Mouse (Mus musculus): ENCODE results near the gene Exosc8. TPM values are rescaled to one million over a fixed set of nuclear protein-coding genes. Genes with fewer than 3 reads are reported as not detected.
"Not testable (repeated sequence)": the region's sequence is repeated elsewhere in the genome, so short reads cannot be mapped to it uniquely, and the experiment has no call there.

The Exosc8 gene
- polyA plus RNA-seq (2016; fragmentation: Nextera tagmentation; extraction: Ambion mirVana): 158 and 163 TPM in 2 replicates

DNA sequence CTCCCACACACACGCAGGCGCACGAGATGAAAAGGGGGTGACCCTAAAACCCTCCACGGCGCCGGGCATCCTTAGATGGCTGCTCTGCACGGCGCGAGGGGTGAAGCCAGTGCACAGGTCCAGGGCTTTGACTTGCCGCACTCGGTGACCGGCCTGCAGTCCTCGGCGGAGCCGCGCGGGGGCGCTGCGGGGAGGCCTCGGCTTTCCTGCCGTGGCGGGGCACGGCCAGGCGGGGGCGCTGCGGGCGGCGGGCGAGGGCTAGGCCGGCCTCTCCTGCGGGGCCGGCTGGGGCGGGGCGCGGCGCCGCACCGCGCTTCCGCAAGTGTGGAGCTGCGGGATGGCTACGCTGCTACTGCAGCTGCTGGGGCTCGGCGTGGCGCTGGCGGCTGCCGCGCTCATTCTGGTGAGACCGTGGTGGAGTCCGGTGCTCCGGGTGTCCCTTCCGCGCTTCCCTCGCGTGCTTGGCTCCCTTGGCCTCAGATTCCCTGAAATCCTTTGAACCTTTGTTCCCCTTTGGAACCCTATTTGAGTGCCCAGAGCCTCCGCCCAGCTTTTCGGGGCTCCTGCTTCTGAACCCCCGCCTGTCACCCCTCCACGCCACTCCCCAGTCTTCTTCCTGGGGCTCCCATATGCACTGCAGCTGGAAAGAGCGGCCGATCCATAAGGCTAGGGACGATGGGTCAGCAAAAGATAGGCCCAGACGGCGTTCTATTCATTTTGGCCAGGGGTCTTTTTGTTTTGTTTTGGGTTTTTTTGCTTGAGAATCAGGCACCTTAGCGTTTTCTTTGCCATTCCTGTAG is at the start of gene Exosc8, which contains the start of gene Alg5:
Gene Exosc8 (minus strand): TSS at position 147 of the 800 bp plus-strand sequence.
Gene Alg5 (plus strand): TSS at position 293 of the 800 bp plus-strand sequence.
- Histone ChIP-seq H3K36me3 (peaks cover 54% of the 10 kb centered on the region), H3K4me3 (replicated peaks) (peak within 1 kb of the TSS; percentile 91), H3K9ac (replicated peaks) (peak within 1 kb of the TSS; percentile 91), H3K4me2 (peak within 1 kb of the TSS; percentile 80), H3K9me3 (no peaks in the 10 kb centered on the region), H3K4me1 (replicated peaks) (peaks cover 16% of the 10 kb centered on the region), H3K27ac (peak within 1 kb of the TSS; percentile 98), H3K27me3 (no peaks in the 10 kb centered on the region)
- WGBS: under 1% methylated on average over 64 of the region's 65 CpGs
- peak; percentile 92 for ATAC-seq (ENCODE audit: insufficient number of reproducible peaks, insufficient read depth, low FRiP score, low TSS enrichment, low read depth)

DNA sequence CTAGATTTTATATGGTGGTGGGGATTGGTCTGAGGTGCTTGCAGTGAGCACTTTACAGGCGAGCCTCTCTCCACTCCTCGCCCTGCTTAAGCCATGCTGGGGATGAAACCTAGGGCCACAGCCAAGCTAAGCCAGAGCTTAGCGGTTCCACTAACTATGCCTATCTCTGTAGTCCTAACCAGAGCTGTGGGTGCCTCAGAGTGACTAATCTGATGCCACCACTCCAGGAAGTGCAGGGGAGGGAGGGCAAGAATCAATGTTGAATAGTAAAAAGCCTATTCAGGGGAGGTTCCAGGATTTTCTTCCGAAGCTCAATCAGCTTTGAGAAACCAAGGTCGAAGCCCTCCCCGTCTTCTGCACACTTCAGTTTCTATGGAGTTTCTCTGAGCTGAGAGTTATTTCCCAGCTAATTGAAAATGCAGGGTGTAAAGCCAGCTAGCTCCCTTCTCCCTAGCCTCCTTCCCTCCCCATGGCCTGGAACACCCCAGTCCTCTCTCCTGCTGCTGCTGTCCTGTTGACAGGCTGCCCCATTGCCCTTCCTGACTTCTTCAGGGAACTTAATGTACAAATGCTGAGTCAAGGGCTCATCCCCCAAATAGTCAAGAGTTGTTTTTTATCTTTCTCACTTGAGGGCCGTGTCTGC is 40.9 kb upstream of the Exosc8 start:
- ATAC-seq (ENCODE audit: insufficient number of reproducible peaks, insufficient read depth, low FRiP score, low TSS enrichment, low read depth): no peak
- H3K27me3 ChIP-seq: no peaks in the 10 kb centered on the region; the same call in 1 of the 2 replicates
- WGBS: 72% methylated on average over 7 of the region's 7 CpGs

DNA sequence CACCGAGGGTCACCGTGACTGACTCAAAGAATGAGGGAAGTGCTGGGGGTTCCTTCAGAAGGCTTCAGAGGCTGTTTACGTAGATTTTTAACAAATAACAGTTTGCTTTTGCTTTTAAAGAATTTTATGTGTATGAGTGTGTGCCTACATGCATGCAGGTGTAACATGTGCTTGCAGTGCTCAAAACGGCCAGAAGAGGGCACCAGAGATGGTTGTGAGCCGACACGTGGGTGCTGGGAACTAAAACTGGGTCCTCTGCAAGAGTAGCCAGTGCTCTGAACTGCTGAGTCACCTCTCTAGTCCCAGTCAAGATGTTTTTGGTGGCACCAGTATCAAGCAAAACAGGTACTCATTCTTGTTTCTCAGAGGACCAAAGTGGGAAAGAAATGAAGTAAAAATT is 38.4 kb upstream of the Exosc8 start:
- no peak for ATAC-seq (ENCODE audit: insufficient number of reproducible peaks, insufficient read depth, low FRiP score, low TSS enrichment, low read depth)
- no peak overlapping the region for H3K4me2 ChIP-seq

More for the DNA sequence above, 40.9 kb upstream of the Exosc8 start:
- Histone ChIP-seq H3K9ac (replicated peaks) (no peak overlapping the region), H3K27ac (no peak overlapping the region), H3K9me3 (peaks cover 5% of the 10 kb centered on the region; the same call in 1 of the 2 replicates), H3K4me1 (replicated peaks) (no peaks in the 10 kb centered on the region), H3K36me3 (no peaks in the 10 kb centered on the region), H3K4me3 (replicated peaks) (no peak overlapping the region), H3K4me2 (no peak overlapping the region)

DNA sequence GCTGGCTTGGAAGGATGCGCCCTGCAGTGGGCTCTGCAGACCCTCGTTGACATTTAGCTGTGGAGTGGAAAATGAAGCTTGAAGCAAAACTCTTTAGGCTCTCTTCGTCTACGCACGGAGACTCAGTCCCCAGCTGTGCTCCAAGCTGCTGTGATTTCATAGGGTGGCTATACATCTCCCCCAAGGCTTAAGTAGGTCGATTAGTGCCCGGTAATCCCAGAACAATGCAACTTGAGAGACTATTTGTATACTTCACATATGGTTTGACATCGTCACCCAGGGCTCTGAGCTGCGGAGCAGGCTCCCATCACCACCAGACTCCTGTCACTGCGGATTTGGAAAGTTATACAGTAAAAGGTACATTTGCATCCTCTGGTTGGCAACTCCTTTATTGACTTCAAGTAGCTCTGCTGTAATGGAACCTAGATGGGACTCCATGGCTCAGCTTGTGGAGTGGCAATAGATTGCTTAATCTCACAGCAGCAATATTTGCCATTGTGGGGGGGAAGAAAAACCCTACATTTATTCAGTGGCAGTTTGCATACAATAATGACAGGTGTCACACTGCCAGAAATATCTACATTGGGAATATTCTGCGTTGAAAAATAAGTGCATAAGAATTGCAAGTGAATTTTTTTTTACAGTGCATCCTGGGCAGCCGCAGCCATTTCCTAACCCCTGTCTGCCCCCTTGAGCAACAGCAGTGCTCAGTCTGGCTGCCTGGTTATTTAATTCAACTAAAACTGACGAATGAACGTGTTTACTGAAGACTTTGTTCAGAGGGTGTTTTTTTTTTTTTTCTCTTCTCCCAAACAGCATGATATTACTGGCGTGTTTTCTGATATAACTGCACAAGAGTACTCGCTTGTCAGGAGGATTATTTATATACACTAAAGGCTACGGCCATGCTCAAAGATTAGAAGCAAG is 34.4 kb upstream of the Exosc8 start:
- H3K9ac ChIP-seq (replicated peaks): no peak overlapping the region
- no peaks in the 10 kb centered on the region; the same call in 1 of the 2 replicates for H3K27me3 ChIP-seq
- no peak overlapping the region for H3K27ac ChIP-seq
- H3K36me3 ChIP-seq: no peaks in the 10 kb centered on the region
- no peak overlapping the region for H3K4me2 ChIP-seq
- ATAC-seq (ENCODE audit: insufficient number of reproducible peaks, insufficient read depth, low FRiP score, low TSS enrichment, low read depth): no peak
- WGBS: 81% methylated on average over 17 of the region's 17 CpGs
- no peaks in the 10 kb centered on the region for H3K4me1 ChIP-seq (replicated peaks)
- peaks cover 5% of the 10 kb centered on the region; the same call in 1 of the 2 replicates for H3K9me3 ChIP-seq
- no peak overlapping the region for H3K4me3 ChIP-seq (replicated peaks)

More for the DNA sequence above, 38.4 kb upstream of the Exosc8 start:
- no peaks in the 10 kb centered on the region for H3K36me3 ChIP-seq
- no peaks in the 10 kb centered on the region for H3K4me1 ChIP-seq (replicated peaks)
- H3K27ac ChIP-seq: no peak overlapping the region
- no peaks in the 10 kb centered on the region; the same call in 1 of the 2 replicates for H3K27me3 ChIP-seq
- H3K9ac ChIP-seq (replicated peaks): no peak overlapping the region
- WGBS: 83% methylated on average over 6 of the region's 6 CpGs
- no peak overlapping the region for H3K4me3 ChIP-seq (replicated peaks)
- peaks cover 5% of the 10 kb centered on the region; the same call in 1 of the 2 replicates for H3K9me3 ChIP-seq

DNA sequence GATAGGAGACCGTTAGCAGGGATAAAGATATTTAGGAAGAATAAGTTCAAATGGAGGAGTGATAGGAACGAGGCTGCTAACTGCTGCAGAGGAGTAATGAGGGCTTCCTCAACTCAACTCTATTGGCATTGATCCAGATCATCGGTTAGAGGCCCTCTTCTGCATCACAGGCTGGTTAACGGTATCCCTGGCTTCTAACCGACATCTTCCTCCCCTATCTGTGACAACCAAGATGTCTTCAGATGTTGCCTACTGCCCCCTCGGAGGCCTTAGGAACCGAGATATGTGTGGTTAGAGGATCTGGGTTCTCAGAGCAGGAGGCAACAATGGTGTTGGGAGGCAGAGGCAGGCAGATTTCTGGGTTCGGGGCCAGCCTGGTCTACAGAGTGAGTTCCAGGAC is 33.4 kb upstream of the Exosc8 start:
- H3K4me2 ChIP-seq: no peak overlapping the region
- no peak overlapping the region for H3K9ac ChIP-seq (replicated peaks)
- H3K4me3 ChIP-seq (replicated peaks): no peak overlapping the region
- 0 out of 2 replicates have a peak, but pooled peaks cover 6% of the 10 kb centered on the region for H3K4me1 ChIP-seq (replicated peaks)
- H3K27me3 ChIP-seq: no peaks in the 10 kb centered on the region; the same call in 1 of the 2 replicates
- ATAC-seq (ENCODE audit: insufficient number of reproducible peaks, insufficient read depth, low FRiP score, low TSS enrichment, low read depth): no peak
- no peak overlapping the region for H3K27ac ChIP-seq
- H3K36me3 ChIP-seq: no peaks in the 10 kb centered on the region
- peaks cover 3% of the 10 kb centered on the region; the same call in 1 of the 2 replicates for H3K9me3 ChIP-seq
- 88% methylated on average over 8 of the region's 8 CpGs for WGBS

DNA sequence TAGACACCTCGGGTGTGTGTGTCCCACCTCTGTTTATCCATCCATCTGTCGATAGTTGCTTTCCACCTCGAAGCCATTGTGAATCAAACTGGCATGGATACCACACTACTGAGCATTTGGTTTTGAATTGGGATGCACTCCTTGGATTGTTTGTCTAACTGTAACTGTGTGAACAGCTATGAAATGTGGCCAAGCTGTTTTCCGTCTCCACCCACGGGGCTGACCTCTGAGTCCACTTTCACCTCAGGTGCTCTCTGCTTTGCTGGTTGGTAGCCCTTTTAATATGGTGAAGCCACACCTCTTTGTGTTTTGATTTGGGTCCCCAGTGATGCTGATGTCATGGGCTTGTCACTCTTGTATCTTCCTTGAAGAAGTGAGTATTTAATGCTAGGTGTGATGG is 31.6 kb upstream of the Exosc8 start:
- Histone ChIP-seq H3K4me2 (no peak overlapping the region), H3K4me3 (replicated peaks) (no peak overlapping the region), H3K36me3 (no peaks in the 10 kb centered on the region), H3K9me3 (no peaks in the 10 kb centered on the region), H3K27ac (no peak overlapping the region), H3K27me3 (no peaks in the 10 kb centered on the region), H3K9ac (replicated peaks) (no peak overlapping the region), H3K4me1 (replicated peaks) (0 out of 2 replicates have a peak, but pooled peaks cover 6% of the 10 kb centered on the region)
- ATAC-seq (ENCODE audit: insufficient number of reproducible peaks, insufficient read depth, low FRiP score, low TSS enrichment, low read depth): no peak
- 86% methylated on average over 5 of the region's 5 CpGs for WGBS

DNA sequence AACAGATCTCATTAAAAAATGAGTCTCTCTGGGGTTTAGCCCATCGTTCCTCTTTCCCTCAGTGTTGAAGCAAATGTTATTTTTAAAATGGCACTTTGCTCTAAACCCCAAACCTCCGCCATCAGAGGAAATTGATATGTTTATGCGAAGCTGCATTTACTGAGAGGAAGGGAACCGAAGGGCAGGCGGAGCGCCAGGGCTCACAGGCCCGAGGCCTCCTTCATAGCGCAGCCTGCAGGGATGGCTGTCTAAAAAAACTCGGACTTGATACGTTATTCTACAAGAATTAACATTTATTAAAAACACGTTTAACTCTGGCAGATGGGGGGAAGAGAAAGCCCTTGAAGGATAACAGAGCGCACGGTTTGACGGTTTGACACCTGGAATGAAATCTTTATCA is 30.8 kb upstream of the Exosc8 start:
- no peak for ATAC-seq (ENCODE audit: insufficient number of reproducible peaks, insufficient read depth, low FRiP score, low TSS enrichment, low read depth)
- 84% methylated on average over 14 of the region's 14 CpGs for WGBS

DNA sequence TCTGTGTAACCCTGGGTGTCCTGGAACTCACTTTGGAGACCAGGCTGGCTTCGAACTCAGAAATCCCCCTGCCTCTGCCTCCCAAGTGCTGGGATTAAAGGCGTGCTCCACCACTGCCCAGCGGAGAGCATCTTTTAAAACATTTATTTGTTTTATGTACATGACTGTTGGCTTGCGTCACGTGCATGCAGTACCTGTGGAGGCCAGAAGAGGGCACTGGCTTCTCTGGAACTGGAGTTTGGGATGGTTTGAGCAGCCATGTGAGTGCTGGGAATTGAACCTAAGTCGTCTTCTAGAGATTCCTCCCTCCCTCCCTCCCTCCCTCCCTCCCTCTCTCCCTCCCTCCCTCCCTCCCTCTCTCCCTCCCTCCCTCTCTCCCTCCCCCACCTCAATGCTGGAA is 30.3 kb upstream of the Exosc8 start:
- not testable (repeated sequence) for H3K36me3 ChIP-seq; H3K4me3 ChIP-seq (replicated peaks); H3K27me3 ChIP-seq; H3K9me3 ChIP-seq; H3K4me1 ChIP-seq (replicated peaks); H3K9ac ChIP-seq (replicated peaks); H3K27ac ChIP-seq; ATAC-seq (ENCODE audit: insufficient number of reproducible peaks, insufficient read depth, low FRiP score, low TSS enrichment, low read depth); H3K4me2 ChIP-seq
- 87% methylated on average over 6 of the region's 6 CpGs for WGBS

More for the DNA sequence above, 30.8 kb upstream of the Exosc8 start:
- Histone ChIP-seq H3K4me1 (replicated peaks) (0 out of 2 replicates have a peak, but pooled peaks cover 6% of the 10 kb centered on the region), H3K4me3 (replicated peaks) (no peak overlapping the region), H3K4me2 (no peak overlapping the region), H3K27me3 (no peaks in the 10 kb centered on the region), H3K9ac (replicated peaks) (no peak overlapping the region), H3K36me3 (no peaks in the 10 kb centered on the region), H3K9me3 (no peaks in the 10 kb centered on the region), H3K27ac (no peak overlapping the region)

DNA sequence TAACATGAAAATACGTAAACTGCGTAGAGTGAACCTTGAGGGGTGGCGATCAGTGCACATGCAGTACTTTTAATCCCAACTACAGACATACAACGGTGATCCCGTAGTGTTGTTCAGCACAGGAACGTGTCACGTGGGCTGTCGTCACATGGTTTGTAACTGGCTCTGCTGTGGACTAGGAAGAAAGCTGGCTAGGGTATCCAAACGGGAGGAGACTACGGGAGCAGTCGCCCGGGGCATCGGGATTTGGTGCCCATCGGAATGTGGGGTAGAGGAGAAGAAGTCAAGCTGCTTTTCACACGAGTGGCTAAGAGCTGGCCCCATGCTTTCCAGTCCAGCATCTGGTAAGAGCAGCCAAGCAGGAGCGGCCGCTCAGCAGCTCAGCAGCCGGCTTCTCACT is 29.2 kb upstream of the Exosc8 start:
- peak overlapping the region; percentile 19; the same call in 1 of the 2 replicates for H3K4me3 ChIP-seq (replicated peaks)
- H3K9me3 ChIP-seq: no peaks in the 10 kb centered on the region
- no peaks in the 10 kb centered on the region for H3K36me3 ChIP-seq
- no peaks in the 10 kb centered on the region for H3K27me3 ChIP-seq
- no peak for ATAC-seq (ENCODE audit: insufficient number of reproducible peaks, insufficient read depth, low FRiP score, low TSS enrichment, low read depth)
- no peak overlapping the region for H3K27ac ChIP-seq
- H3K4me2 ChIP-seq: peak overlapping the region; percentile 33
- H3K9ac ChIP-seq (replicated peaks): no peak overlapping the region
- 0 out of 2 replicates have a peak, but pooled peaks cover 6% of the 10 kb centered on the region for H3K4me1 ChIP-seq (replicated peaks)
- 74% methylated on average over 18 of the region's 18 CpGs for WGBS

DNA sequence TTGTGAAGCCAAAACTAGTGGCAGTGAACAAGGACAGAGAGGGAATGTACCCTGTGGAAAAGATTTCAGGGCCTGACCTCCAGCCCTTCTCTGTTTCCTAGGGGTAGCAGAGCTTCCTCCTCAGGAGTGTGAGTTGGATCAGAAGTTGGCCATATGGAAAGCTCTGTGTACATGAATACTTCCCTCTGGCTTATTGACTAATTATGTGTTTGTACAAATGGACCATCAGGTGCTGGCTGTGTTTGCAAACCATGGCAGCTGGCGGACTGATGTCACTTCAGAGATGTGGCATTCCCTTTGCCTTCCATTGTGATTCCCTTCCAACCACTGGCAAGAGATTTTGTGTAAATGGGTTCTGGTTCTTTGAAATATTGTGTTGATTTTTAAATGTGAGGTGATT is 26.1 kb upstream of the Exosc8 start:
- Histone ChIP-seq H3K36me3 (no peaks in the 10 kb centered on the region), H3K9me3 (no peaks in the 10 kb centered on the region), H3K27me3 (peaks cover 7% of the 10 kb centered on the region), H3K27ac (no peak overlapping the region), H3K4me3 (replicated peaks) (no peak overlapping the region), H3K4me2 (no peak overlapping the region), H3K4me1 (replicated peaks) (peaks cover 18% of the 10 kb centered on the region; the same call in 1 of the 2 replicates), H3K9ac (replicated peaks) (no peak overlapping the region)
- no peak for ATAC-seq (ENCODE audit: insufficient number of reproducible peaks, insufficient read depth, low FRiP score, low TSS enrichment, low read depth)
- 93% methylated on average over 1 of the region's 1 CpGs for WGBS
